Mouse (Mus musculus) embryonic facial prominence, embryonic 13.5 days (tissue): Measurements from ENCODE around the gene Itgb8. TPM values are rescaled to one million over a fixed set of nuclear protein-coding genes. Genes with fewer than 3 reads are reported as not detected.

ENCODE experiments used
- ATAC-seq: fragments of 200-750 bp; cut with Nextera tagmentation; 2 replicates; pipeline ENCODE4 v1.8.0; 2017; ENCODE audit warnings: low read depth; ENCODE audit not compliant: insufficient number of reproducible peaks, insufficient read depth, low FRiP score, low TSS enrichment
- H3K27ac ChIP-seq: fragments of 300-500 bp; sonication (generic); 2 replicates; pipeline ENCODE4 v1.5.1; 2015; ENCODE audit warnings: moderate library complexity, mild to moderate bottlenecking, inconsistent platforms
- H3K27me3 ChIP-seq: fragments of 300-500 bp; sonication (generic); 2 replicates; pipeline ENCODE4 v1.6.1; 2015; ENCODE audit warnings: mild to moderate bottlenecking, inconsistent platforms
- H3K36me3 ChIP-seq: fragments of 300-500 bp; sonication (generic); 2 replicates; pipeline ENCODE4 v1.6.1; 2015; ENCODE audit warnings: mild to moderate bottlenecking, inconsistent platforms
- H3K4me1 ChIP-seq: fragments of 300-500 bp; sonication (generic); 2 replicates; pipeline ENCODE4 v1.6.1; 2015; ENCODE audit warnings: inconsistent platforms
- H3K4me2 ChIP-seq: fragments of 300-500 bp; sonication (generic); 2 replicates; pipeline ENCODE4 v1.6.1; 2015; ENCODE audit warnings: moderate library complexity, mild to moderate bottlenecking, inconsistent platforms
- H3K4me3 ChIP-seq: fragments of 300-500 bp; sonication (generic); 2 replicates; pipeline ENCODE4 v1.5.1; 2015; ENCODE audit warnings: mild to moderate bottlenecking, inconsistent platforms
- H3K9ac ChIP-seq: fragments of 300-500 bp; sonication (generic); 2 replicates; pipeline ENCODE4 v1.6.1; 2015; ENCODE audit warnings: mild to moderate bottlenecking, inconsistent platforms
- H3K9me3 ChIP-seq: fragments of 300-500 bp; sonication (generic); 2 replicates; pipeline ENCODE4 v1.6.1; 2016; ENCODE audit warnings: inconsistent platforms
- WGBS: fragments of 180-500 bp; shearing (Covaris S2); methylation state at CpG from one replicate; pipeline ENCODE4 v1.1.7; 2015; ENCODE audit warnings: mixed read lengths; 5-methylcytosine and 5-hydroxymethylcytosine counted together
- polyA plus RNA-seq: library from polyadenylated mRNA; unstranded; fragments of >200 nt; fragmentation: Nextera tagmentation; extraction: Ambion mirVana; gene quantifications from 2 replicates; pipeline ENCODE4 v1.2.1, GENCODE M21; 2015

The Itgb8 gene
- polyA plus RNA-seq, 1 experiment from 2014 or later: 3.2 TPM

DNA sequence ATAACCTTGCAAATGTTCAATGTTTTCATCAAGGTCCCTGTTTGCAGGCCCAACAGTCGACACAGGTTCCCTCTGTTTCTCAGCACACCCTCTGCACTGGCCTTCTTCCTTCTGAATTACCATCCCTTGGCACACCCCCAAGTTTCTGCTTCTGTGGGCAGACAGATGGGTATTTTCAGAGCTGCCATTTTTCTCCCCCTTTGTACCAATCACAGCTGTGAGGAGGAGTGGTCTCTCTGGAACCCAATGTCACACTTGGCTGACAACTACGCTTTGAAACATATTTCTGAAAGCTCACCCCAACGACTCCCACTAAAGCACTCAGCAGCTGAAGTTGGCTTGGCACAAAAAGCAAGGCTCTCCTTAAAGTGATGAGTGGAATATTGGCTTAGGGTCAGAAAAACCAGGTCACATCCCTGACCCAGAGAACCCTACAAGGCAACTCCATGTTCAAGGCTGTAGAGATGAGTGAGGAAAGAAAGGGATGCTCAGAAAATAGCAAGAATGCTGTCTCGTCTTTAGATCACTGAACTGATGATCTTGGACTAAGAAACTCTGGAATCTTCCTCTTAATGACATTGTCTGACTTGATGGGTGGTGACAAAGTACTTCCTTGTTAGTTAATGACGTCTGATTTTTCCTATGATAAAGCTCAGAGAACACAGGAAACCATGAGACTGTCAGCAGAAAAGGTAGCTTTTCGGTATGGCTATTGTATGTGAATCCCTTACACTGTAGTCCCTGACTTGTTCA is 31.7 kb downstream of the Itgb8 start:
- WGBS: 74% methylated on average over 6 of the region's 6 CpGs
- no peaks in the 10 kb centered on the region for H3K27me3 ChIP-seq
- H3K9me3 ChIP-seq: no peaks in the 10 kb centered on the region
- no peak for ATAC-seq
- H3K27ac ChIP-seq: no peak overlapping the region
- no peak overlapping the region for H3K9ac ChIP-seq
- no peaks in the 10 kb centered on the region for H3K4me1 ChIP-seq
- no peaks in the 10 kb centered on the region for H3K36me3 ChIP-seq
- H3K4me2 ChIP-seq: no peak overlapping the region
- H3K4me3 ChIP-seq: no peak overlapping the region

GRCm38 (mm10) chr12:119204411-119204810 is 34.2 kb downstream of the Itgb8 start:
- Histone ChIP-seq H3K9me3 (no peaks in the 10 kb centered on the region), H3K27ac (no peak overlapping the region), H3K4me2 (no peak overlapping the region), H3K4me3 (no peak overlapping the region), H3K4me1 (no peaks in the 10 kb centered on the region), H3K27me3 (no peaks in the 10 kb centered on the region), H3K36me3 (no peaks in the 10 kb centered on the region), H3K9ac (no peak overlapping the region)
- WGBS: 69% methylated on average over 2 of the region's 2 CpGs
- ATAC-seq: no peak

- WGBS: 34% methylated on average over 2 of the region's 2 CpGs
- Histone ChIP-seq H3K9ac (no peak overlapping the region), H3K4me1 (no peaks in the 10 kb centered on the region), H3K27me3 (no peaks in the 10 kb centered on the region), H3K4me3 (no peak overlapping the region), H3K4me2 (no peak overlapping the region), H3K9me3 (no peaks in the 10 kb centered on the region), H3K36me3 (no peaks in the 10 kb centered on the region), H3K27ac (no peak overlapping the region)
- no peak for ATAC-seq
These were observed 35.8 kb downstream of the Itgb8 start for GRCm38 (mm10) chr12:119202766-119203165.

GRCm38 (mm10) chr12:119195145-119195544 is 43.5 kb downstream of the Itgb8 start:
- ATAC-seq: no peak
- Histone ChIP-seq H3K27ac (no peak overlapping the region), H3K4me2 (no peak overlapping the region)

GRCm38 (mm10) chr12:119189814-119190213 is 48.8 kb downstream of the Itgb8 start:
- Histone ChIP-seq H3K27ac (no peak overlapping the region), H3K9ac (no peak overlapping the region), H3K4me2 (no peak overlapping the region), H3K36me3 (no peaks in the 10 kb centered on the region), H3K27me3 (no peaks in the 10 kb centered on the region), H3K4me3 (no peak overlapping the region), H3K9me3 (no peaks in the 10 kb centered on the region), H3K4me1 (no peaks in the 10 kb centered on the region)
- no peak for ATAC-seq
- WGBS: 71% methylated on average over 8 of the region's 8 CpGs

More at GRCm38 (mm10) chr12:119195145-119195544, 43.5 kb downstream of the Itgb8 start:
- H3K27me3 ChIP-seq: no peaks in the 10 kb centered on the region
- H3K36me3 ChIP-seq: no peaks in the 10 kb centered on the region
- no peak overlapping the region for H3K9ac ChIP-seq
- no peaks in the 10 kb centered on the region for H3K9me3 ChIP-seq
- H3K4me3 ChIP-seq: no peak overlapping the region
- no peaks in the 10 kb centered on the region for H3K4me1 ChIP-seq

- WGBS: 61% methylated on average over 1 of the region's 1 CpGs
- Histone ChIP-seq H3K27ac (no peak overlapping the region), H3K27me3 (no peaks in the 10 kb centered on the region), H3K4me2 (no peak overlapping the region), H3K4me3 (no peak overlapping the region), H3K36me3 (no peaks in the 10 kb centered on the region), H3K9me3 (no peaks in the 10 kb centered on the region), H3K4me1 (no peaks in the 10 kb centered on the region), H3K9ac (no peak overlapping the region)
- ATAC-seq: no peak
These were observed 53.2 kb downstream of the Itgb8 start for GRCm38 (mm10) chr12:119185441-119185840.

DNA sequence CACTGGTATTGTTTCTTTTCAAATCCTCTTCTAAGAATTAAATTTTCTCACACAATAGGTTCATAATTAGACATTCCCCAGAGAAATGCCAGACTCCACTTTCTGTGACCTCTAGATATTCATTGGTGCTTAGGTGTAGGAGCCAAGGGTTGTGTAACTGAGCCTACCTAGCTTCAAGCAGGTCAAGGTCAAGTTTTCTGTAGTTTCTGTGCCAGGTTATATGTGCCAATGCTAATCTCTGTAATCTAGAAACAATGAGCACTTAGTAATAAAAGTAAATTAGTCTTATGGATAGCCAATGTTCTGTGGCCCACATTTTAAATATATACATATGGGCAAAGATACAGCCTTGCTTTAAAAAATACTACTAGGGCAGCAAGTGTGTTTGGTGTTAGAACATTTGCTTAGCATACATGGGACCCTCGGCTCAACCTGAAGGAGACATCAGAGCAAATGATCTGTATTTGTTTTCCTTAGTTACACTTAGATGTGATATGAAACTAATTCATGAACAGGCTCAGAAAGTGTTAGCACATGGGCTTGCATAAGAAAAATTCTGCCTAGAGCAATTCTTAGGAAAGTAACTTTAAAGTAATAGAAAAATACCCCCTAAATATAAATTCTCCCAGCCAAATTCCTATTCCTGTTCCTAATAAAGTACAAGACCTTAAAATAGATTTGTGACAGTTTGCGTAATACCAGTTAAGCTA is 56.2 kb downstream of the Itgb8 start:
- H3K4me1 ChIP-seq: no peaks in the 10 kb centered on the region
- no peak overlapping the region for H3K9ac ChIP-seq
- H3K9me3 ChIP-seq: no peaks in the 10 kb centered on the region
- ATAC-seq: no peak
- 48% methylated on average over 2 of the region's 2 CpGs for WGBS
- H3K4me3 ChIP-seq: no peak overlapping the region
- no peaks in the 10 kb centered on the region for H3K27me3 ChIP-seq
- H3K27ac ChIP-seq: no peak overlapping the region
- H3K36me3 ChIP-seq: peaks cover 8% of the 10 kb centered on the region; the same call in 1 of the 2 replicates
- no peak overlapping the region for H3K4me2 ChIP-seq

- ATAC-seq: no peak
- no peak overlapping the region for H3K9ac ChIP-seq
- H3K4me3 ChIP-seq: no peak overlapping the region
- H3K27ac ChIP-seq: no peak overlapping the region
- H3K4me2 ChIP-seq: no peak overlapping the region
- no peaks in the 10 kb centered on the region for H3K4me1 ChIP-seq
- peaks cover 19% of the 10 kb centered on the region for H3K36me3 ChIP-seq
- WGBS: 79% methylated on average over 2 of the region's 2 CpGs
- H3K9me3 ChIP-seq: no peaks in the 10 kb centered on the region
- H3K27me3 ChIP-seq: no peaks in the 10 kb centered on the region
These were observed 62.6 kb downstream of the Itgb8 start for GRCm38 (mm10) chr12:119176017-119176416.

DNA sequence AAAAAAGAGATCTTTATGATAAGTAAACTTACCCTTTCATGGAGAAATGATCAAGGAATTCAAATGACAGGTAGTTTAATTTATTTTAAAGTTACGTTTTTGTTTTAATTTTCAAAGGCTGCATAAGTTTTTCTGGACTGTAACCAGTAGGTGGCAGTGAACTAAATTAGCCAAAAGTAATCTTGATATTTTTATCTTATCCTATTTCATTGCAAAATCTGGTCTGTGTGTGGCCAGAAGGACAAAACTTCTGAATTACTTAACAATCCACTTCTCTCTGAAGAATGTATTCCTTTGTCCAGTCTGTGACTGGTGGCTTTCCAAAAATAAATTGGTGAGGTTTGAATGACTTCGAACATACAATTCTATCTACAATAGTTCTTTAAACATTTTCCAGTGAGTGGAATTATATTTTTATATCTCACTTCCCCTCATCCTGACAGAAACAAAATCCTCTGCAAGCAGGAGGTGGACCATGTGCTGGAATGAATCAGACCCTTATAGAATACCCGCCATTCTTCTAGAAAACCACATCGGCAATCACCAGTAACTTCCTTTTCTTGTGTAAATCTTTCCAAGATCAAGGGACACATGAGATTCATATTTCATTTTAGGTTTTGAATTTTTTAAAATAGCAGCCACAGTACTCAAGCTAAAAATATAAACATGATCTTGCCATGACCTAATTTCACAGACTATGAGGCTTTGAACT is 68.6 kb downstream of the Itgb8 start:
- peaks cover 10% of the 10 kb centered on the region; the same call in 1 of the 2 replicates for H3K36me3 ChIP-seq
- no peak overlapping the region for H3K4me2 ChIP-seq
- ATAC-seq: no peak
- H3K27ac ChIP-seq: no peak overlapping the region
- no peaks in the 10 kb centered on the region for H3K27me3 ChIP-seq
- no peaks in the 10 kb centered on the region for H3K9me3 ChIP-seq
- 65% methylated on average over 4 of the region's 4 CpGs for WGBS
- H3K9ac ChIP-seq: no peak overlapping the region
- H3K4me1 ChIP-seq: no peaks in the 10 kb centered on the region
- no peak overlapping the region for H3K4me3 ChIP-seq

GRCm38 (mm10) chr12:119169143-119169542 is 69.5 kb downstream of the Itgb8 start:
- no peak overlapping the region for H3K27ac ChIP-seq
- H3K36me3 ChIP-seq: peaks cover 10% of the 10 kb centered on the region; the same call in 1 of the 2 replicates
- no peaks in the 10 kb centered on the region for H3K27me3 ChIP-seq
- no peak for ATAC-seq
- 55% methylated on average over 3 of the region's 3 CpGs for WGBS
- no peak overlapping the region for H3K4me3 ChIP-seq
- no peaks in the 10 kb centered on the region for H3K4me1 ChIP-seq
- no peak overlapping the region for H3K4me2 ChIP-seq
- no peak overlapping the region for H3K9ac ChIP-seq
- H3K9me3 ChIP-seq: no peaks in the 10 kb centered on the region

DNA sequence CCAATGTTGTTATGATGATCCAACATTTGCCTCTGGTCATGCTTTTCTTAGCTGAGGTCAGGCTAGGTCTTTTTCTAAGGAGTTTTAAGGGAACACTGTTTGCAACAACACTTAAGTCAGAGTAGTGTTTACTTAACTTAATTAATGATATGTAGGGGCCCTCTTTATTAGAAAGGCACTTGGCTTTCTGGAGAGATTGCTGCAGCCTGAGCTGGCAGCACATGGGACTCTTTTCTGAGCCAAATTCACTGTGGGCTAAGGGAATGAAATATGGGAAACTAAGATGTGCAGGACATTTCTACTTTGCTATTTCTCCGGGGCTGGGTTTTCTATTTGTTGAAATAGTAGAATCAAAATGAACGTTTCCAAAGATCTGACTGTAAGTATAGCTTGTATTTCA is 73.5 kb downstream of the Itgb8 start:
- no peak overlapping the region for H3K4me3 ChIP-seq
- no peak for ATAC-seq
- H3K9me3 ChIP-seq: no peaks in the 10 kb centered on the region
- WGBS: 84% methylated on average over 2 of the region's 2 CpGs
- peaks cover 14% of the 10 kb centered on the region; the same call in 1 of the 2 replicates for H3K36me3 ChIP-seq
- no peak overlapping the region for H3K27ac ChIP-seq
- no peaks in the 10 kb centered on the region for H3K4me1 ChIP-seq
- H3K4me2 ChIP-seq: no peak overlapping the region
- H3K27me3 ChIP-seq: no peaks in the 10 kb centered on the region
- H3K9ac ChIP-seq: no peak overlapping the region
